Mouse (Mus musculus) fat pad, adult 2 months (tissue): ENCODE data around the gene Scgb1b29.
"Not testable (repeated sequence)": the region's sequence is repeated elsewhere in the genome, so short reads cannot be mapped to it uniquely, and the experiment has no call there.

Experiments
- DNase-seq: peaks from one replicate; pipeline ENCODE4 v3.0.0-alpha.2; 2011; ENCODE audit warnings: low read depth, low spot score; ENCODE audit errors: extremely low read depth

Gene Scgb1b29

DNA sequence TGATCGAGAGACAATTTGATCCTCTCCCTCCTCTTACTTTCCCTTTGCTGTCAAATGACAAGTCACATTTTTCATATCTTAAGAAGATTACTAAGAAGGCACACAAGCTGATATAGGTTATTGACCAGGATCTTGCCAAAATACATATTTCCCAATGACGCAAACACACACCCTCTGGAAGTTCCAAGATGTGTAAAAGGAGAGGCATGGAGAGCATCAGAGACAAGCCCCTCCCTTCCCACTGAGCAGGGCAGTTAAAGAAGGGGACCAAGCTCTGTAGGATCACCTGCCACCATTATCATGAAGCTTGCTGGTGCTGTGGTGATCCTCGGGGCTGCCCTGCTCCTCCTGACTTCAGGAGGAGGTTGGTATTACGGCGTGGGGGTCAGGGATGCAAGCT, at the start of gene Scgb1b29:
TSS of gene Scgb1b29 (plus strand) at position 301 of the 400 bp plus-strand sequence.
- DNase-seq = not testable (repeated sequence)

DNA sequence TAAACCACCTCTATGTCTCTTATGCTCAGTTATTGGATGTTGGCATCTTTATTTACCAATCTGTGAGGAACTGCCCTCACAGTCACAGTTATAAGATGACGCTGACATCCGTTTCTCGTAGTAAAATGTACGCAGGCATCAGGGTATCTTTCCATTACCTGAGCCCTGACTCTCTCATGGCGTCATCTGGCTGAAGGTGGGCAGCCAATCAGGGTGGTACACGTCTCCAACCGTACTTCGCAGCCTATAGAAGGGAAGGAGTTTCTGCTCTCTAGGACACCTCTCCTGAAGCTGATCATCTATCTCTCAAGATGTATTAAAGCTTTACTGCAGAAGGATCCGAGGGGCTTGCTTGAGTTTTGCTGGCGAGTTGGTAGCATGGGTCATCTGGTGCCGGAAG, 12.7 kb upstream of the Scgb1b29 start:
- not testable (repeated sequence) for DNase-seq
